Mouse (Mus musculus) limb, embryonic 12.5 days (tissue): Measurements from ENCODE around the gene Fam53b. TPM values are rescaled to one million over a fixed set of nuclear protein-coding genes. Genes with fewer than 3 reads are reported as not detected.

Source experiments
- ATAC-seq: fragments of 200-750 bp; cut with Nextera tagmentation; 2 replicates; pipeline ENCODE4 v1.8.0; 2017; ENCODE audit warnings: low read depth, moderate TSS enrichment; ENCODE audit not compliant: insufficient number of reproducible peaks, insufficient read depth, low FRiP score, low TSS enrichment
- H3K27ac ChIP-seq: fragments of 300-500 bp; sonication (generic); 2 replicates; pipeline ENCODE4 v1.5.1; 2016; ENCODE audit warnings: mild to moderate bottlenecking, moderate library complexity
- H3K27me3 ChIP-seq: fragments of 300-500 bp; sonication (generic); 2 replicates; pipeline ENCODE4 v1.6.1; 2016; ENCODE audit warnings: mild to moderate bottlenecking, moderate library complexity
- H3K36me3 ChIP-seq: fragments of 300-500 bp; sonication (generic); 2 replicates; pipeline ENCODE4 v1.6.1; 2016; ENCODE audit warnings: mild to moderate bottlenecking, moderate library complexity
- H3K4me1 ChIP-seq: fragments of 300-500 bp; sonication (generic); replicated peaks from 2 replicates; pipeline ENCODE4 v1.6.1; 2016
- H3K4me2 ChIP-seq: fragments of 300-500 bp; sonication (generic); 2 replicates; pipeline ENCODE4 v1.6.1; 2016; ENCODE audit warnings: mild to moderate bottlenecking, moderate library complexity
- H3K4me3 ChIP-seq: fragments of 300-500 bp; sonication (generic); replicated peaks from 2 replicates; pipeline ENCODE4 v1.5.1; 2016; ENCODE audit warnings: mild to moderate bottlenecking
- H3K9ac ChIP-seq: fragments of 300-500 bp; sonication (generic); replicated peaks from 2 replicates; pipeline ENCODE4 v1.6.1; 2016; ENCODE audit warnings: mild to moderate bottlenecking, moderate library complexity
- H3K9me3 ChIP-seq: fragments of 300-500 bp; sonication (generic); 2 replicates; pipeline ENCODE4 v1.6.1; 2016; ENCODE audit warnings: mild to moderate bottlenecking, moderate library complexity
- WGBS: fragments of 180-500 bp; shearing (Covaris S2); methylation state at CpG from one replicate; pipeline ENCODE4 v1.1.7; 2016; 5-methylcytosine and 5-hydroxymethylcytosine counted together
- polyA plus RNA-seq: library from polyadenylated mRNA; unstranded; fragments of >200 nt; fragmentation: Nextera tagmentation; extraction: Ambion mirVana; gene quantifications from 2 replicates; pipeline ENCODE4 v1.2.1, GENCODE M21; 2016

Gene Fam53b
- polyA plus RNA-seq, 1 experiment from 2014 or later, result 27.7 TPM

DNA sequence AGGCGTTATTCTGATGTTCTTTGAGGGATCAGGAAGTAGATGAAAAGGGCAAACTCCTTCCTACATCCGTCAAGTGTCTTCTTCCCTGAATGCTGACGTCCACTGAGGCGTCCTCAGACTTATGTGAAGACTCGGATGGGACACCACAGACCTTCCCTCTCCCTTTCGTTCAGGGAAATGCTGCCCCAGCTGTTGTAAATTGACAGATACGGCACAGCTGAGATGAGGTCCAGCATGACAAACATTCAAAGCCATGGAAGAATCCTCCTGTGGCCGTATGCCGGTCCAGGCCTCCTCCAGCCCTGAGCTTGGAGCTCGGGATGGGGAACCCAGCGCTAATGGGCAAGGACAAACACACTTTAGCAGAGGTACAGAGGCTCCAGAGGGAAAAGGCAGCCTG lies 64.2 kb downstream of the Fam53b start:
- peaks cover 36% of the 10 kb centered on the region for H3K36me3 ChIP-seq
- no peaks in the 10 kb centered on the region for H3K9me3 ChIP-seq
- 93% methylated on average over 11 of the region's 11 CpGs for WGBS
- no peaks in the 10 kb centered on the region for H3K27me3 ChIP-seq
- ATAC-seq, result no peak
- H3K9ac ChIP-seq, result no peak overlapping the region
- no peak overlapping the region for H3K4me3 ChIP-seq
- peaks cover 16% of the 10 kb centered on the region for H3K4me1 ChIP-seq
- no peak overlapping the region for H3K4me2 ChIP-seq
- H3K27ac ChIP-seq, result no peak overlapping the region

DNA sequence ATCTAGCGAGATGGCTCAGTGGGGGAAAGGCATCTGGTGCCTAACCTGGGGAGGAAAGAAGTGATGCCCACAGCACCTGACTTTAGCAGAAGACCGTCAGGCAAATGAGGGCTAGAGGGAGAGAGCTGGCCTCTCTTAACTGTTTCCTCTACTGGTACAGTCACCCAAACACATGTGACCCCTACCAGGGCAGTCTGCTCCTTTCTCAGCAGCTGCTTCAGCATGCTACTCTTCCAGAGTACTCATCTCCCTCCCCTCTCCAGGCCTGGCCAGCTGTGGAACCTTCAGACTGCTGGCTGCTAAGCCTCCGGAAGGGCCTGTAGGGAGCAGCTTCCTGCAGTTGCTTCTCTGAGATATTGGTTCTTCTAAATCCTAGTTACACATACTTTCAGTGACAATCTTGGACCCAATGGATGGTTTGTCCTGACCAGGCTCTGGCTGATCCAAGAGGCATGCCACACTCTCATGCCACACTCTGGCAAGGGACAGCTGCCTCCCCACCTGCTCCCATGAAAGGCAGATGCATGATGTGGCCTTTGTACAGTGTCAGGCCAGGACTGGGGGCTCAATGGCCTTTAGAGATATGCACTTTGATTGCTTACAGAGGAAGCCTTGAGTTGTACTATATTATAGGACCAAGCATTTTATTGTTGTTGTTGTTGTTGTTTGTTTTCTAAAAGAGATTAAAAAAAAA lies 65.5 kb downstream of the Fam53b start:
- 93% methylated on average over 3 of the region's 3 CpGs for WGBS
- ATAC-seq, result no peak

DNA sequence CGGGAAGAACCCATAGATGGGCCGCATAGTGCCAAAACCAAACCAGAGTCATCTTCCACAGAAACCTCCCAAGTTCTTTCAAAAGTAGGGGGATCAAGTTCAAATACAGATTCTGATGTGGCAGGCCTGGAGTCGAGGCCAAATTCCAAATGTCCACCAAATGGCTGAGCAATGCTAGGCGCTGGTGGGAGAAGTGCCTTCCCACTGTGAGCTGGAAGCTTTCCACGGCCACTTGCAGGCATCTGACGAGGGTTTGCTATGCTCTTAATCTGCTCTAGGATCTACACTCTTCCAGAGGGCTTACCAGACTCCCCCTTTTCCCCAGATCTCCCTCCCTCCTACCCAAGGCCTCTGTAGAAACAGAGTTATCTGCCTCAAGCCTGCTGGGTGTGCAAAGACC lies 66.6 kb downstream of the Fam53b start:
- H3K9ac ChIP-seq, result no peak overlapping the region
- peaks cover 28% of the 10 kb centered on the region for H3K36me3 ChIP-seq
- WGBS, result 83% methylated on average over 6 of the region's 6 CpGs

More for the DNA sequence above, 65.5 kb downstream of the Fam53b start:
- H3K4me1 ChIP-seq, result peaks cover 4% of the 10 kb centered on the region
- no peak overlapping the region for H3K27ac ChIP-seq
- H3K27me3 ChIP-seq, result no peaks in the 10 kb centered on the region
- H3K9ac ChIP-seq, result no peak overlapping the region
- no peaks in the 10 kb centered on the region for H3K9me3 ChIP-seq
- H3K4me2 ChIP-seq, result no peak overlapping the region
- H3K36me3 ChIP-seq, result peaks cover 36% of the 10 kb centered on the region
- H3K4me3 ChIP-seq, result no peak overlapping the region

GRCm38 (mm10) chr7:132742912-132743311 lies 70.8 kb downstream of the Fam53b start:
- H3K36me3 ChIP-seq, result peaks cover 9% of the 10 kb centered on the region; the same call in 1 of the 2 replicates
- no peak overlapping the region for H3K27ac ChIP-seq
- ATAC-seq, result no peak
- no peak overlapping the region for H3K4me2 ChIP-seq
- H3K4me3 ChIP-seq, result no peak overlapping the region
- no peaks in the 10 kb centered on the region; the same call in 1 of the 2 replicates for H3K27me3 ChIP-seq
- no peaks in the 10 kb centered on the region for H3K9me3 ChIP-seq
- peaks cover 4% of the 10 kb centered on the region; the same call in 1 of the 2 replicates for H3K4me1 ChIP-seq
- H3K9ac ChIP-seq, result no peak overlapping the region
- WGBS, result 86% methylated on average over 5 of the region's 5 CpGs

More for the DNA sequence above, 66.6 kb downstream of the Fam53b start:
- Histone ChIP-seq H3K27ac (no peak overlapping the region), H3K4me1 (peaks cover 4% of the 10 kb centered on the region; the same call in 1 of the 2 replicates), H3K4me2 (no peak overlapping the region), H3K27me3 (no peaks in the 10 kb centered on the region), H3K9me3 (no peaks in the 10 kb centered on the region), H3K4me3 (no peak overlapping the region)
- ATAC-seq, result no peak

- WGBS, result 94% methylated on average over 6 of the region's 6 CpGs
- no peak overlapping the region for H3K27ac ChIP-seq
- no peak overlapping the region for H3K9ac ChIP-seq
- H3K9me3 ChIP-seq, result no peaks in the 10 kb centered on the region
- peaks cover 4% of the 10 kb centered on the region; the same call in 1 of the 2 replicates for H3K36me3 ChIP-seq
- no peaks in the 10 kb centered on the region; the same call in 1 of the 2 replicates for H3K27me3 ChIP-seq
- peaks cover 21% of the 10 kb centered on the region for H3K4me1 ChIP-seq
- H3K4me3 ChIP-seq, result no peak overlapping the region
- H3K4me2 ChIP-seq, result no peak overlapping the region
- ATAC-seq, result no peak
These were observed 73.9 kb downstream of the Fam53b start for GRCm38 (mm10) chr7:132739829-132740228.

DNA sequence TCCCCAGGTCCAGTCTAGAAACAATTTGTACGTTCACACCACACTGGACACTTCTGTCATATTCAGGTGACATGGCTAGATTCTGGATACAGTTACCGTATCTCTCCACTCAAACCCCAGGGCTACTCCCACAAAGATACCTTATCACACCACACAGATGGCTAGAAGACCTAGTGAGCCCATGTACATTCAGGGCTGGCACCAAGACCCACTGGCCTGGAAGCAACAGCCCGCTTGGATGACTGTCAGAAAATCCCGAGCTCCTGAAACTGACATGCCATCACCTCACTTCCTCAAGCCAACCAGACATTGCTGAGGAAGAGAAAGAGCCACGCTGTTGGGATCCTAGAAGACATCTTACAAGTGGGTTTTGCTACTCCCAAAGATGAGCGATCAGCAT lies 74.8 kb downstream of the Fam53b start:
- no peak for ATAC-seq
- whole genome bisulfite sequencing, result 91% methylated on average over 6 of the region's 6 CpGs

GRCm38 (mm10) chr7:132736099-132736862 lies 77.4 kb downstream of the Fam53b start:
- WGBS, result 61% methylated on average over 17 of the region's 17 CpGs

More for the DNA sequence above, 74.8 kb downstream of the Fam53b start:
- H3K4me1 ChIP-seq, result peaks cover 21% of the 10 kb centered on the region
- peaks cover 11% of the 10 kb centered on the region; the same call in 1 of the 2 replicates for H3K36me3 ChIP-seq
- no peaks in the 10 kb centered on the region; the same call in 1 of the 2 replicates for H3K27me3 ChIP-seq
- no peak overlapping the region for H3K4me2 ChIP-seq
- H3K9me3 ChIP-seq, result no peaks in the 10 kb centered on the region
- no peak overlapping the region for H3K27ac ChIP-seq
- no peak overlapping the region for H3K9ac ChIP-seq
- no peak overlapping the region for H3K4me3 ChIP-seq

DNA sequence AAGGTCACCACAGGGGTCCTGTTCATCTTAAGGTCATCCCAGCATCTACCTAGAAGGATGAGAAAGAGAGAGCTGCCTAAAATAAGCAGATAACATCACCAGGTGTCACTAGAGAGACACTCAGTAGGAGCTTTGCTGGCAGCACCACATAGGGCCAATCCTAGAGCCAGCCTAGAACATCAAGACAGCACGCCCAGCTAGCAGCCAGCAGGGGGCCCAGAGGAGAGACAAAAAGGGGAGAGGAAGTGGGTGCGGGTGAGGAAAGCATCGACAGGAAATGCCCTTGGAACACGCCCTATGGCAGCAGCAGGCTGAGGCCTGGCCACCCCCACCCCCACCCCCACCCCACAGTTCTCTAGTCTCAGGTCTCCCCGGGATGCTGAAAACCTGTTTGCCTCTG lies 78.5 kb downstream of the Fam53b start:
- WGBS, result 44% methylated on average over 5 of the region's 5 CpGs
- H3K4me1 ChIP-seq, result peaks cover 36% of the 10 kb centered on the region
- ATAC-seq, result no peak

More at GRCm38 (mm10) chr7:132736099-132736862, 77.4 kb downstream of the Fam53b start:
- ATAC-seq, result no peak
- H3K27me3 ChIP-seq, result no peaks in the 10 kb centered on the region
- peaks cover 11% of the 10 kb centered on the region; the same call in 1 of the 2 replicates for H3K36me3 ChIP-seq
- no peak overlapping the region for H3K4me3 ChIP-seq
- H3K4me1 ChIP-seq, result peaks cover 34% of the 10 kb centered on the region
- H3K27ac ChIP-seq, result peak overlapping the region; percentile 5; the same call in 1 of the 2 replicates
- no peaks in the 10 kb centered on the region for H3K9me3 ChIP-seq
- H3K4me2 ChIP-seq, result no peak overlapping the region
- H3K9ac ChIP-seq, result no peak overlapping the region

DNA sequence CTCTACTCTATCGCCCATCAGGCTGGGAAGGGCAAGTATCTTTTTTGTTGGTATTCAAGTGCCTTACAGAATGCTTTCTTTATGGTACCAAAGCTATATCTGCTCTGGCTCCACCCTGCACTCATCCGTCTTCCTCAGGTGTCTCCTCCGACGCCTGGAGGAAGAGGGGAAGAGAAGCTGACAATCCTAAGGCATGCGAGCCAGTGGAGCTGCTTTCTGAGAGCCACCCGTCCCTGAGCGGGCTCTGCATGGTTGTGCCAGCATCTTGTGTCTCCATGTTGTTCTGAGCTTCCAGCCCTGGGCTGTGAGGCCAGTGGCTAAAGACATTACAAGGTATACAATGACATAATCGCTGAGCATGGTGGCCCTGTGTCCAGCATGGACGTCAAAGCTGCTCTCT lies 79.5 kb downstream of the Fam53b start:
- Histone ChIP-seq H3K4me2 (no peak overlapping the region), H3K9me3 (no peaks in the 10 kb centered on the region), H3K27me3 (no peaks in the 10 kb centered on the region), H3K27ac (no peak overlapping the region), H3K4me1 (peaks cover 36% of the 10 kb centered on the region), H3K36me3 (peaks cover 19% of the 10 kb centered on the region), H3K9ac (no peak overlapping the region), H3K4me3 (no peak overlapping the region)
- ATAC-seq, result no peak
- WGBS, result 77% methylated on average over 9 of the region's 9 CpGs

More for the DNA sequence above, 78.5 kb downstream of the Fam53b start:
- H3K36me3 ChIP-seq, result peaks cover 11% of the 10 kb centered on the region
- no peak overlapping the region for H3K27ac ChIP-seq
- H3K27me3 ChIP-seq, result no peaks in the 10 kb centered on the region
- H3K9me3 ChIP-seq, result no peaks in the 10 kb centered on the region
- no peak overlapping the region for H3K4me2 ChIP-seq
- H3K4me3 ChIP-seq, result no peak overlapping the region
- H3K9ac ChIP-seq, result no peak overlapping the region

GRCm38 (mm10) chr7:132733521-132733920 lies 80.2 kb downstream of the Fam53b start:
- Histone ChIP-seq H3K27me3 (no peaks in the 10 kb centered on the region), H3K9ac (no peak overlapping the region), H3K4me1 (peaks cover 36% of the 10 kb centered on the region), H3K27ac (no peak overlapping the region), H3K36me3 (peaks cover 20% of the 10 kb centered on the region), H3K9me3 (no peaks in the 10 kb centered on the region), H3K4me2 (no peak overlapping the region), H3K4me3 (no peak overlapping the region)
- 88% methylated on average over 6 of the region's 6 CpGs for WGBS
- ATAC-seq, result no peak

DNA sequence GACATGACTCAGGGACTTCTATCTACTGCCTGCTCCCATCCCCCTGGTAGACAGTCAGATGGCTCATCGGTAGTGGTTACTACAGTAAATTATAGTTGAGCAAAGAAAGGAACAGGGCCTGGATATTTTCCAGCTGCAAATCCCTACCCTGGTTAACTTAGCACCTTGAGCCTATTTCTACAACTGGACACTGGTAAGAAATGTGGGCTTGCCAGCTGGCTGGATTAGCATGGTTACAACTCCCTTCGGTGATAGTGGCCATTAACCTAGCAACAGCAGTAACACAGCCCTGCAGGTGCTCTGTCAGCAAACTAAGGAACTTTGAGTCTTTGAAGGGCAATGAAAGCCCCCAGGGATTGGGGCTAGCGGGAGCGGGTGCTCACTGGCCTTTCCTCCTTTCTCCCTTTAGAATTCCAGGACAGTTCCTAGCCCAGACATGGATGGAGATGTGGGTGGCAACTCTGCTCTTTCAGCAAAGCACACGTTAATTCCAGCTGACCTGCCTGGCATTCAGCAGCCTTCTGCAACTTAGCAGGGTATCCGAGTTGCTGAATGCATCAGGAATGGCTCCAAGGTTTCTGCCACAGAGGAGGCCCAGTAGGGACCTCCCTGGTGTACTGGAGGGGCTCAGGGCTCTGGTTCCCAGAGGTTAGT lies 81.4 kb downstream of the Fam53b start:
- Histone ChIP-seq H3K27me3 (no peaks in the 10 kb centered on the region), H3K4me3 (no peak overlapping the region), H3K4me2 (no peak overlapping the region), H3K9ac (no peak overlapping the region), H3K36me3 (peaks cover 20% of the 10 kb centered on the region), H3K27ac (peak overlapping the region; percentile 20; the same call in 1 of the 2 replicates), H3K4me1 (peaks cover 36% of the 10 kb centered on the region), H3K9me3 (no peaks in the 10 kb centered on the region)
- 75% methylated on average over 6 of the region's 6 CpGs for WGBS
- ATAC-seq, result no peak
